Mouse (Mus musculus): ENCODE measurements around the gene Enpp5.

Enpp5 gene

DNA sequence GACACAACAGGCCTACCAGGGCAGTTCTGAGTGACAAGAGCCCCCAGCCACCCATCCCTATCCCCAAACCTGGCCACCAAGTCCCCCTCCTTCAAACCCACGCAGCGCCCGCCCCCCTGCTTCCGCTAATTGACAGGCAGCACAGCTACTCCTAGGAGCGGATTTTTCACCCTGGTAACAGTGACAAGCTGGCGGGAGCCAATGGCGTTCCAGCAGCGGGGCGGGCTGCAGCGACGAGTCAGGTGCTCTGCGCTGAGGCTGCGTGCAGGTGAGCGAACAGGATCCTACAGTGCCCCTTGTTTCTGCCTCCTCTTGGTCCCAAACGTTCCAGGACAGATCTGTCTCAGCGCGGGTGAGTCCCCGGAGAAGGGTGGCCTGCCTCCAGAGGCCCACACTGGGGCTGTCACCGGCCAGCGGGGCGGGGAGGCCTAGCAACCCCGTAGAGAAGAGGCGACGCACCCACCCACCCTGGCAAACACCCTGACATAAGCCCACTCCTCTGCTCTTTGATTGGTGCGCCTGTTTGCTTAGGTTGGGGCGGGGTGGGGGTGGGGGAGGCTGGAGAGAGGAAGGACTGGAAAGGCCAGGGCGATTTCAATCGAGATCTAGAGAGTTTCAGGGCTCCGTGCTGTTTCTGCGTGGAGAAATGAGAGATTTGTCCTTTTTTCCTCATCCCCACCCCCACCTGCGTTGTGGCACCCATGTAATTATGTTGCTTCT, at the start of gene Enpp5:
TSS of gene Enpp5 (plus strand) at position 183 of the 720 bp plus-strand sequence.
- WGBS: 1% methylated on average over 31 of the region's 31 CpGs

DNA sequence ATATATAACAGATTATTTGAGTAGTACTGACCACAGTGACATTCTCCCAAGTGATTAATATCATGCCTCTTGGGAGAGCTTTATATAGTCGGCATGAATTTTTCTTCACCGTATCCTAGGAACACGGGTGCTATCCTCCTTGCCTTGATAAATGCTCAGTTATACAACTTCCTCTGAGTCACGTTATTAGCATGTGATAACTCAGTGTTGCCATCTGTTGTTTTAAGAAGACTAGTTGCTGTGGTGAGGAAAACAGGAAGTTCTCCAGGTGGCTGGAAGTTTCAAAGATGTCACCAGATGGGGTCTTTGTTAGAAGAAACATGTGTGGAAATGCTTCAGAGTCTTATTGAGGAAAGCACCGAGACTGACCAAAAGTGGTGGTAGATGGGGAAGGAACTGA, 49.0 kb upstream of the Enpp5 start:
- WGBS: 29% methylated on average over 5 of the region's 5 CpGs

GRCm38 (mm10) chr17:44030776-44031587, 47.6 kb upstream of the Enpp5 start:
- 45% methylated on average over 3 of the region's 3 CpGs for WGBS

DNA sequence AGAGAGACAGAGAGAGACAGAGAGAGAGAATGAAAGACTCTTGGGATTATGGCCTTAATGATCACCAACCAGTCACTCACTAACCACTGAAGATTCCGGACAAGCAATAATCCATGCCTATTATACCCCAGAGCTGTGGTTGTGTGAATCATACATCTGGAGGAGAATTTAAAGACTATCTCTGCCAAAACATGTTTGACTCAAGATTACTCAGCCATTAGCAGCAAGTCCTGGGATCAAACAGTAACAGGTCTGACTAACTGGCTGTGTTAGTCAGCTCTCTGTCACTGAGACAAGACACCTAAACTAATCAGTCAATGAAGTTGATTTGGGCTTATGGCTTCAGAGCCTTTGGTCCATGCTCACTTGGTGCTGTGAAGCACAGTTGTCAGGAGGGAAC, 43.6 kb upstream of the Enpp5 start:
- 75% methylated on average over 1 of the region's 1 CpGs for WGBS

GRCm38 (mm10) chr17:44038656-44039055, 40.0 kb upstream of the Enpp5 start:
- WGBS: 51% methylated on average over 9 of the region's 9 CpGs

DNA sequence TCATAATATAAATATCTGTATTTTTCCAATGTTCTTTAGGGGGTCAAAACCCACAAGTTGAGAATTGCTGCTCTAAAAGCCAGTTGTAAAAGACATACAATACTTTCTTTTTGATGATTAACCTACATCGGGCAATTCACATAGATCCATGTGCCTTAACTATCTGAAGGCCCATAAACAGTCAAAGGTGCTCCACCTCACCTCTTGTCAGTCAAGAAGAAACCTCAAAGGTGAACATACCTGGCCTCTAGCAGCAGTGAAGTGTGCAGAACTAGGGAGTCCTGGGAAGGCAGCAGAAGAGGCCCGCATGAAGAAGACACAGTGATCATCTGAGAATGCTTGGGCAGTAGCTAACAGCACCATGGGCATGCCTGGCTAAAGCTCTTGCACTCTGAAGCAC, 38.2 kb upstream of the Enpp5 start:
- WGBS: 93% methylated on average over 2 of the region's 2 CpGs

- 51% methylated on average over 2 of the region's 2 CpGs for WGBS
Measured at GRCm38 (mm10) chr17:44042301-44042700, 36.3 kb upstream of the Enpp5 start.

DNA sequence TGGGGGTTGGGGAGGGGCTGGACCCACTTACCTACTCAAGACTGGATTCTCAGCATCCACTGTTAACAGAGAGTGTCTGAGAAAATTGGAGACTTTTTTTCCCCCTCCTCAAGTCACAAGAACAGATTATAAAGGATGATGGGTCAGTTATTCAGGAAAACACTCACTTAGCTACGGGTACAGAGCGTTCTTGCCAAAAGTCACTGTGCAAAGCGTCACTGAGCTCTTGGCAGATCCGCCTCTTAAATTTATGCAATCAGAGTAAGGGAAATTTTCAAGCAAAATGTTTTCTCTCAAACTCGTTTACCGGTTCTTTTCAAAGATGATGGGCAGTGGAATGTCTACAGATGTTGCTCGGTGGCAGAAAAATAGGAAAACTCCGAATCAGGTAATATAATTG, 35.8 kb upstream of the Enpp5 start:
- WGBS: 55% methylated on average over 8 of the region's 8 CpGs

GRCm38 (mm10) chr17:44053427-44053826, 25.2 kb upstream of the Enpp5 start:
- 76% methylated on average over 4 of the region's 4 CpGs for WGBS

GRCm38 (mm10) chr17:44057123-44057522, 21.5 kb upstream of the Enpp5 start:
- 93% methylated on average over 1 of the region's 1 CpGs for WGBS

- WGBS: 100% methylated on average over 1 of the region's 1 CpGs
Measured at GRCm38 (mm10) chr17:44060781-44061180, 17.8 kb upstream of the Enpp5 start.

DNA sequence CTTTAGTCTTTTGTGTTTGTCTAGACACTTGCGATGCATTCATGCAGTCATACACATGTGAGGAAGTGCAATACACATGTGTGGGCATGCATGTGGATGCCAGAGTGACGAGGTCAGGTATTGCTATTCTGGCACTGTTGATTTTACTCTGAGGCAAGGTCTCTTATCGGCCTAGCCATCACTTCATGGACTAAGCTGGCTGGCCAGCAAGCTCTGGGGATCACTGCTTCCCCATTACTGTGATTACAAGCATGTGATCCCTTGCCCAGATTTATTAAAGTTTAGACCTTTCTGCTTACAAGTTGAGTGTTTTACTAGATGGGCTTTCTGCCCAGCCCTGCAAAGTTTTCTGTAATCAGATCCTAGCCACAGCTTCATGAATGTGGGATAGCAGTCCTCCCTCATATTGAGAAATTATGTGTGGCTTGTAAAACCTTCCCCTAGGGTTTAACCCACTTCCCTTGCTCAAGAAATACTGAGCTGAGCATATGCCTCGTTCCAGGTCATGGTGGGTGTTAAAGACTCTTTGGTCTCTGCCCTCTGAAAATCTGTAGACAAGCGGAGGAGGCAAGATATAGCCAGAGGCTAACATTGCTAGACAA, 17.2 kb upstream of the Enpp5 start:
- WGBS: 82% methylated on average over 5 of the region's 5 CpGs

GRCm38 (mm10) chr17:44068876-44069275, 9.7 kb upstream of the Enpp5 start:
- 80% methylated on average over 6 of the region's 6 CpGs for WGBS

GRCm38 (mm10) chr17:44075601-44076000, 3.0 kb upstream of the Enpp5 start:
- WGBS: 82% methylated on average over 3 of the region's 3 CpGs

DNA sequence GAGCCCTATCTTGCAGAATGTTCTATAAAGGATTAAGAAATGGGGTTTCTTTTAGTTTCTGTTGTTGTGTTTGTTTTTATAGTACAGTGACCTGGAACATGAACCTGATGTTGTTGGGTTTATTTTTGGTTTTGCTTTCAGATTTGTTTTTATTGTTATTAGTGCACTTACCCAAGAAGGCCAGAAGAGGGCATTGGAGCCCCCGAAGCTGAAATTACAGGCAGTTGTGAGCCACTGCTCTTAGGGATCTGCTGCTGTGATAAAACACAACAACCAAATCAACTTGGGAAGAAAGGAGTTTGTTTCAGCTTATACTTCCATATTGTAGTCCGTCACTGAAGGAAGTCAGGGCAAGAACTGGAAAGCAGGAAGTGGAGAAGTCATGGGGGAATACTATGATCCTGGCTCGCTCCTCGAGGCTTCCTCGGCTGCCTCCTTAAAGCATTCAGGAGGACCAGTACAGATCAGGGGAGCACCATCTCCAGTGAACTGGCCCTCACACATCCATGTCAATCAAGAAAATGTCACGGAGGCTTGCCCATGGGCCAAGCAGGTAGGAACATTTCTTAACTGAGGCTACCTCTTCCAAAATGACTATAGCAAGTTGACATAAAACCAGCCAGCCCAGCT, 2.4 kb upstream of the Enpp5 start:
- WGBS: 52% methylated on average over 6 of the region's 6 CpGs

DNA sequence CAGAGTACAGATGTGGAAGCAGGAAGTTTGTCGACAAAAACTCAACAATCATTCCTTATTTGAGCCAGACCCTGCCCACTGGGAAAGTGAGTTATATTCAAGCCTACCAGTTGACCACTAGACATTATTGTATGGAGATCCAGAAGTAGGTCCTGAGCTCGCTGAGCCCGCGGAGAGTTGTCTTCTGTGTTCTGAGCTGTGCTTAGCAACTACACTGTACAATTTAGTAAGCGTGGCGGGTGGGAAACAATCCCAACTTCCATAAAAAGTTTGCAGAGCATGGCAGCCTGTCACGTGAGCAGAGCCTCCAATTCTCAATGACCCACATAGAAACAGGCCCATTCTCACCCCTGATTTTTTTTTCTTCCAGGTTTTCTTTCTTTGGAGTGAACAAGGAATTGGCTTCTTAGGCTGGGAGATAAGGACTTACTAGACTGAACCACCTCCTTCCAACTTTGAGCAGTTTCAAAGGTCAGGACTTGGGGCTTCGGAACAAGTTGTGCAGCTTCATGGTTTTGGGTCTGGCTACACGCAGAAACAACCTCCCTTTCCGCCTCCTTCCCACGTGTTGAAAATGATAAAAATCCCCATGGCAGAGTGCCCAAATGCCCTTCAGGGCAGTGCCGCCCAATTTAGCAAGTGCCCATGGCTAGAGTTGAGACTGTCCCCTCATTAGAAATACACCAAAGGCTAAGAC, 1.3 kb upstream of the Enpp5 start:
- whole genome bisulfite sequencing: 71% methylated on average over 12 of the region's 12 CpGs

DNA sequence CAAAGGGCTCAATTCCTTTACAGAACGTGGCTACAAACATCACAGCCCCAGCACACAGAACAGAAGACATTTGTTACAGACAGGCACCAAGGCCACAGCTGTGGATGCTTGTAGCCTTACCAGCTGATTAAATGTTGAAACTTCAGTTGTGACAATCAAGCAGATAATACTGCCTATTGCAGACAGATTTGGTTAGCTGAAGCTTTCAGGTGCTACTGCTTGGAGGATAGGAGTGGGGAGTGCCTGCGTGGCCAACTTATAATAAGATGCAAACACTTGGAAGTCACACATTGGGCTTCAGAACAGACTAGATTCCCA, 811 bp upstream of the Enpp5 start:
- WGBS: 64% methylated on average over 2 of the region's 2 CpGs

GRCm38 (mm10) chr17:44083156-44083555, 4.5 kb downstream of the Enpp5 start:
- 84% methylated on average over 4 of the region's 4 CpGs for WGBS

- 94% methylated on average over 3 of the region's 3 CpGs for WGBS
Measured at GRCm38 (mm10) chr17:44088226-44088625, 9.6 kb downstream of the Enpp5 start.

DNA sequence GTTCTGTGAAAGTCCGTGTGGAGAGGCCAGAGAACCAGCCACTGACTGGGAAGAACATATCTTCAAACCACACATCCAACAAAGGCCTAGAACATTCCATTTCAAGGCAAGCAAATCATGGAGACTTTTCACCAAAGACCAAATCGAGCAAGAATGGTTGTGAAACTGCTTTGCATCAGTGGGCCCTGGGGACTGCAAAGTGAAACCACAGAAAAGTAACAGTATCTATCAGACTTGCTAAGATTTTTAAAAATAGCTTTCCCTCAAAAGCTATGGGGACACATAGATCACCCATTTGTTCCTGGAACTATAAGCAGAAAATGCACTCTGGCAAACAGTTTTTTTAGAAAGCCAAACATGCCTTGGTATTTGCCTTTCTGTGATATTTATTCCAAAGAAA, 12.3 kb downstream of the Enpp5 start:
- 76% methylated on average over 2 of the region's 2 CpGs for WGBS

DNA sequence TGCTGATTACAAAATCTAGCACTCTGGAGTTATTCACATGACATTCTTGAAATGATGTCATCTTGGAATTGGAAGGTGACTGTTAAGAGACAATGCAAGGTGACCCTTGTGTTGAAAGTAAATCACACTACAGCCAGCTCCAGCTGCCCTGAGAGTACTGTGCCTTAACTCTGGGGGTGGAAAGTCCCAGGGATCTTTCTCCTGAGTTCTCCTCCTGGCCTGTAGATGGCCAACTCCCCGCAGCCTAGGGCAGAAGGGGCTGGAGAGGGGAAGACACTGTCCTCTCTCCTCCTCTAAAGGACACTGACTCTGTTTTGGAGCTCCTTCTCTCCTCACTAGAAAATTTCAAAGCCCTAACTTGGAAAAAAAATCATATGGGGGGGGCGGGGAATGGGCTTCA, 12.9 kb downstream of the Enpp5 start:
- WGBS: 45% methylated on average over 2 of the region's 2 CpGs

DNA sequence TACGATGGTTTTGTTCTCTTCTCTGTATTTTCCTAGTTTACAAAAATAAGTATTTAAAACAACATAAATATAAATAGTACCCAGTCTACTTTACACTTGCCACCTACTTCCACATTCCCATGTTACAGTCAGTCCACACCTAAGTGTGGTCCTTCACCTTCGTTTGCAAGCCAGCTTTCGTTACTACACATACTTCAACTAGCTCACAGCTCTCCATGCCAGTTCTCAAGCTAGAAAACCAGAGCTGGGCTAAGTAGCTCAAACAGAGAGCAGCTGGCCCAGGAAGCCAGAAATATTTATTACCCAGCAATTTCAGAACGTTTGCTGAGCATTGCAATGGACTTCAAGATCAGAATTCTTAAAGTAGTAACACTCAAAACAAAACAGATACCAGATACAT, 21.9 kb downstream of the Enpp5 start:
- WGBS: 79% methylated on average over 4 of the region's 4 CpGs
